Mouse (Mus musculus) embryonic facial prominence, embryonic 13.5 days (tissue): Measurements from ENCODE around the gene Krit1. TPM values are rescaled to one million over a fixed set of nuclear protein-coding genes. Genes with fewer than 3 reads are reported as not detected.
"Not testable (repeated sequence)": the region's sequence is repeated elsewhere in the genome, so short reads cannot be mapped to it uniquely, and the experiment has no call there.

ENCODE experiments used
- ATAC-seq: fragments of 200-750 bp; cut with Nextera tagmentation; 2 replicates; pipeline ENCODE4 v1.8.0; 2017; ENCODE audit warnings: low read depth; ENCODE audit not compliant: insufficient number of reproducible peaks, insufficient read depth, low FRiP score, low TSS enrichment
- H3K27ac ChIP-seq: fragments of 300-500 bp; sonication (generic); 2 replicates; pipeline ENCODE4 v1.5.1; 2015; ENCODE audit warnings: moderate library complexity, mild to moderate bottlenecking, inconsistent platforms
- H3K27me3 ChIP-seq: fragments of 300-500 bp; sonication (generic); 2 replicates; pipeline ENCODE4 v1.6.1; 2015; ENCODE audit warnings: mild to moderate bottlenecking, inconsistent platforms
- H3K36me3 ChIP-seq: fragments of 300-500 bp; sonication (generic); 2 replicates; pipeline ENCODE4 v1.6.1; 2015; ENCODE audit warnings: mild to moderate bottlenecking, inconsistent platforms
- H3K4me1 ChIP-seq: fragments of 300-500 bp; sonication (generic); 2 replicates; pipeline ENCODE4 v1.6.1; 2015; ENCODE audit warnings: inconsistent platforms
- H3K4me2 ChIP-seq: fragments of 300-500 bp; sonication (generic); 2 replicates; pipeline ENCODE4 v1.6.1; 2015; ENCODE audit warnings: moderate library complexity, mild to moderate bottlenecking, inconsistent platforms
- H3K4me3 ChIP-seq: fragments of 300-500 bp; sonication (generic); 2 replicates; pipeline ENCODE4 v1.5.1; 2015; ENCODE audit warnings: mild to moderate bottlenecking, inconsistent platforms
- H3K9ac ChIP-seq: fragments of 300-500 bp; sonication (generic); 2 replicates; pipeline ENCODE4 v1.6.1; 2015; ENCODE audit warnings: mild to moderate bottlenecking, inconsistent platforms
- H3K9me3 ChIP-seq: fragments of 300-500 bp; sonication (generic); 2 replicates; pipeline ENCODE4 v1.6.1; 2016; ENCODE audit warnings: inconsistent platforms
- WGBS: fragments of 180-500 bp; shearing (Covaris S2); methylation state at CpG from one replicate; pipeline ENCODE4 v1.1.7; 2015; ENCODE audit warnings: mixed read lengths; 5-methylcytosine and 5-hydroxymethylcytosine counted together
- polyA plus RNA-seq: library from polyadenylated mRNA; unstranded; fragments of >200 nt; fragmentation: Nextera tagmentation; extraction: Ambion mirVana; gene quantifications from 2 replicates; pipeline ENCODE4 v1.2.1, GENCODE M21; 2015

Gene Krit1
- polyA plus RNA-seq, 1 experiment from 2014 or later: 58.7 TPM

DNA sequence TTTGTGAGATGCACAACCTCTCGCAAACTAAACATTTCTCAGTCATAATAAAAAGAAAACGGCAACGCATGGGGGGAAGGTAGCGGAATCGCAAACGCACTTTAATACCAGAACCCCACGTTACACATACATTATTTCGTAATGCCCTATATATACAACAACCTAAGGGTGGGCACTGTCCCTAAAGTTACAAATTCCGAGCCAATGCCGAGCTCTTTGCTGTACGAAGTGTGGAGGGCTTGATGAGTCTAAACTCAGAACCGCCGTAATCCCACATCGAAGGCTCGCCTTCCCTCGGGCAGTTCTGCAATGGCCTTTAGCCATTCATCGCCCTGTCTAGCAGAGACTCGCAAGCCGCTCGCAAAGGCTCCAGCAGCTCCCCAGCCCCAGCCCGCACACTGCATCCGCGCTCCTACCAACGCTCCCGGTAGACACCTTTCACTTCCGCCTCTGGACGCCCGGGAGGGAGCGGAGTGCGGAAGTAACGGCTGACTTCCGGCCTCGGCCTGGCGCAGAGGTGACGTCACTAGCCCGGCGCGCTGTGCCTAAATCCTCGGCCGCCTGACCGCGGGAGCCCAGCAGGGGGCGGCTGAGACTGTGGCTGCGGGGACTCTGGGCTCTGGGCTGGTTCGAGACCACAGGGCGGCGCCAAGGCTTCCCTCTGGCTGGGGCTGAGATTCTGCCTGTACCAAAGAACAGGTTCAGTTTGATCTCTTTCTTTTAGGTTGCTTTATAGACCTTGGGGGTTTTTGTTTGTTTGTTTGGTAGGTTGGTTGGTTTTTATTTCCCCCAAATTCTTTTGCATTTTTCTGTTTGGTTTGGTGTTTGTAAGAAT is 90.7 kb downstream of the Krit1 start, which contains the start of gene Mterf1a:
Gene Mterf1a (minus strand): TSS at position 475 of the 835 bp plus-strand sequence.
- WGBS: 2% methylated on average over 10 of the region's 47 CpGs
- H3K9ac ChIP-seq: peak within 1 kb of the TSS; percentile 57
- peak; percentile 97 for ATAC-seq
- H3K4me1 ChIP-seq, H3K27me3 ChIP-seq, H3K27ac ChIP-seq, H3K36me3 ChIP-seq, H3K9me3 ChIP-seq: not testable (repeated sequence)
- H3K4me3 ChIP-seq: peak within 1 kb of the TSS; percentile 45
- peak within 1 kb of the TSS; percentile 62 for H3K4me2 ChIP-seq

DNA sequence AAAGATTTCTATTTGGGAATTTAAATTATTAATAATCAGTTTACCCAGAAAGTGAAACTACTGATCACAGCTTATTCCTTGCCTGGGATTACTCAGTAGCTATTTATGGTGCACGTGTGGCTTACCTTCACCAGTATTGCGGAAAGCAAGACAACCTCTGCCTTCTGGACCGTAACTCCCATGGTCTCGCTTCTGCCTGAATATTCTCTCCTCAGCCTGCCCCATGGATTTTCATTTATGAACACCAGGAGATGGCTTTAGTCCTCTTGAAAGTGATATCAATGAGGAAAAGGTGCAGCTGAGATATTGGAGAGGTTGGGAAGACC is 91.3 kb downstream of the Krit1 start:
- H3K9me3 ChIP-seq, H3K27me3 ChIP-seq, H3K4me2 ChIP-seq, H3K27ac ChIP-seq, H3K36me3 ChIP-seq, H3K4me1 ChIP-seq, ATAC-seq, H3K9ac ChIP-seq: not testable (repeated sequence)
- WGBS: 96% methylated on average over 4 of the region's 4 CpGs
- H3K4me3 ChIP-seq: peak overlapping the region; percentile 32

Other genes starting within 250 kb of the Krit1 start
- 3.5 and 4.5 TPM in 2 replicates for gene 1700109H08Rik, start 231.6 kb upstream of the Krit1 start, polyA plus RNA-seq
- 22.9 and 24.2 TPM in 2 replicates for gene Pex1, start 207.1 kb upstream of the Krit1 start, polyA plus RNA-seq
- 14.4 and 18.1 TPM in 2 replicates for gene Rbm48, start 206.6 kb upstream of the Krit1 start, polyA plus RNA-seq
- not detected in 2 replicates for gene Tmbim7, start 152.0 kb upstream of the Krit1 start, polyA plus RNA-seq
- 59.4 and 68.3 TPM in 2 replicates for gene Gatad1, start 146.0 kb upstream of the Krit1 start, polyA plus RNA-seq
- 13.4 and 14.4 TPM in 2 replicates for gene Ankib1, start 259 bp upstream of the Krit1 start, polyA plus RNA-seq
- gene Lrrd1, start 42.0 kb downstream of the Krit1 start, polyA plus RNA-seq: 0.11 TPM in 1 of 2 replicates, not detected in the other
- gene Mterf1a, start 90.7 kb downstream of the Krit1 start, polyA plus RNA-seq: 10.1 and 10.5 TPM in 2 replicates
- gene Akap9, start 124.9 kb downstream of the Krit1 start, polyA plus RNA-seq: 167 and 170 TPM in 2 replicates